Mouse (Mus musculus): ENCODE results near the gene Atp5mpl.

DNA sequence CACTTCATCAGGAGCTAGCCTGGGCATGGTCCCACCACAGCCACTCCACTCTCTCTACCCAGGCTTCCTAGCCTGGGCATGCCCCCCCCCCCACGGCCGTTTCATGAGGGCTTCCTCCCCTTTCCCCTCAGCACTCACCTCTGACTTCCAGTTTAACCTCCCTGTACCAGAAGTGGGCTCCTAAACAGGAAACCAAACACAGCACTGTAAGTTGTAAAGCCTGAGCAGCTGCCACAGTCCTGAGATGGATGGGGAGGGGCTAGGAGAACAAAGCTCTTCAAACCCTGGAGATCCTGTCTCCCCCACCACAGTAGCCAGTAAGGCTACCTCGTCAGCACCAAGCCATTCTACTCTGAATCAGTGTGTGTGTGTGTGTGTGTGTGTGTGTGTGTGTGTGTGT is 52.7 kb downstream of the Atp5mpl start:
- no peak for TF ChIP-seq CTCF (IDR thresholded peaks at IDR 0.05; ENCODE audit: borderline replicate concordance, insufficient read depth, low read depth, low read length)
- TF ChIP-seq POLR2A (IDR thresholded peaks at IDR 0.05; ENCODE audit: borderline replicate concordance, insufficient read depth, low read length): no peak
